Mouse (Mus musculus) testis, postnatal 10 days (tissue): Measurements from ENCODE around the gene Tnip3.

Source experiments
- DNase-seq: peaks from one replicate; pipeline ENCODE4 v3.0.0; 2021; ENCODE audit warnings: low spot score

Gene Tnip3

GRCm38 (mm10) chr6:65647731-65648130, 122.6 kb downstream of the Tnip3 start:
- DNase-seq, result no peak

- DNase-seq, result no peak
Measured at GRCm38 (mm10) chr6:65651376-65651775, 126.3 kb downstream of the Tnip3 start.

DNA sequence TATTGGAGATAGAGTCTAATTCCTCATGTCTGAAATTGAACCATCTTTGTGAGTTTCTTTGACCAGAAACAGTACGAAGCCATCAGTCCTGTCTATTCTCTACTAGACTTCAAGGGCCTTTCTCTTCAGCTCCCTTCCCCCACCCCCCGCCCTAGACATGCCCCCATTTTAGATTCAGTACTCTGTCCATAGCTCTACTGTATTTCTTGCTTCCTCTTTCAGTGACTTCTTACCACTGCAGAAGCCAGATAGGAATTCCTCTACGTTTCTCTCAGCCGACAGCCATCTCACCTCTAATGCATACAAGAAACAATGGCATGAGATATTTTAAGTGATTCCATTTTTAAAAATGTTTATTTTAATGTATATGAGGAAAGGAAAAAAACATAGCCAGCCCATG, 136.2 kb downstream of the Tnip3 start:
- no peak for DNase-seq

GRCm38 (mm10) chr6:65662050-65662449, 136.9 kb downstream of the Tnip3 start:
- DNase-seq, result no peak

- no peak for DNase-seq
Measured at GRCm38 (mm10) chr6:65663990-65664389, 138.9 kb downstream of the Tnip3 start.

- no peak for DNase-seq
Measured at GRCm38 (mm10) chr6:65666295-65666694, 141.2 kb downstream of the Tnip3 start.

DNA sequence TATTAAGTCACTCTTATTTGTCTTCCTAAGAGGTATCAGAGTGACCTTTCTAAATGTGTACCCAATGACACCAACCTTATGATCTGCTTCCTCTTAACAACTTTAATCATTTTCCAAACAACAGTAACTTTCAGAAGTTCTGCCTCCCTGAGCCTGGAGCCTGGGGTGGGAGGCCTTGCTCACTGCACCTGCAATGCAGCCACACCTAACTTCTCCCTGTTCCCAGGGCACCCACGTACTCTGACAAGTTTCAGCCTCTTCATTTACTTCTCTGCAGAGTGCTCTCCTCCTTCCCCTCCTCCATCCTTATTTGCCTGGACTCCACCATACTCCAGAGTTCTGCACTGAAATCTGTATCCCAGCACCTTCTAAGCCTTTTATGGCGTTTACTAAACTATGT, 144.9 kb downstream of the Tnip3 start:
- no peak for DNase-seq

DNA sequence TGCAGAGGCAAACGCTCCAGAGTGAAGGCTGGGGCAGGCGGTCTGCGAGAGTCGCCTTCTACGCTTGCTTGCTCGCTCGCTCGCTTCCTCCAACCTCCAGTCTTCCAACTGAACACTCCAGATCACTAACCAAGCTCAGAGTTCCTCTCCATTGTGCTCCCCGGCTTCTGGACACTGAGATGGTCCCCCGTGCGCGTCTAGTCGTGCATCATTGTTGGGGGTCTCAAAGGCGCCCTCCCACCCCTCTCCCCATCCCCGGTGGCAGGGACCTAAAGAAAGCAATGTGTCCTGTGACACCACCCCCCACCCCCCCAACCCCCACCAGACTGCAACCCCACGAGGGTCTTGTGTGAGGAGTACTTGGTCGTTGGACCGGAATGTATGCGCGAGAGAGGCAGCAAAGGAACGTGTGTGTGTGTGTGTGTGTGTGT, 145.9 kb downstream of the Tnip3 start:
- DNase-seq, result peak; percentile 42

GRCm38 (mm10) chr6:65671451-65671850, 146.3 kb downstream of the Tnip3 start, which contains the start of gene Ndnf:
TSS of gene Ndnf (plus strand) at chr6:65671590.
- peak; percentile 63 for DNase-seq

GRCm38 (mm10) chr6:65672131-65673031, 147.3 kb downstream of the Tnip3 start:
- DNase-seq, result peak; percentile 51
